Mouse (Mus musculus) testis, adult 2 months (tissue): ENCODE data around the gene Znfx1.

ENCODE experiments used
- CTCF ChIP-seq: fragments of 200-500 bp; IDR thresholded peaks from 2 replicates; pipeline ENCODE4 v1.5.1; 2012; ENCODE audit warnings: low read depth, mild to moderate bottlenecking, inconsistent platforms, low read length, moderate library complexity; ENCODE audit not compliant: control insufficient read depth, insufficient read depth, insufficient replicate concordance
- POLR2A ChIP-seq: fragments of 200-500 bp; IDR thresholded peaks from 2 replicates; pipeline ENCODE4 v1.6.1; 2012; ENCODE audit warnings: low read depth, mild to moderate bottlenecking, inconsistent platforms, low read length, moderate library complexity; ENCODE audit not compliant: control insufficient read depth

DNA sequence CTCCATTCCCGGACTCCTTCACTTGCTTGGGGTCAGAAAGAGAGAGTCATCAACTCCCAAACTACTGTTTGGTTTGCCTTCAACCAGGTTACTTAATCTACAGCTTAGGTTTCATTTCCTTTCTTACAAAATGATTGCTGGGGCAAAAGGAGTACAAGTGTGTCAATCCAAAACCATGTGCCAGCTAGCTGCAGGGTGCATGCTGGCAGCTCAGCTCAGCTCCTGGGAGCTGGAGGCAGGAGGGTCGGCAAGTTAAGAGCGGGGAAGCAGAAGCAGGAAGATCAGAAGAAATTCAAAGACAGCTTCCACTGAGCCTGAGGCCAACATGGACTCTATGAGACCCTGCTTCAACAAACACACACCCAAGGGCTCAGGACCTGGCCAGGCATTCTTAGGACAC, 2.5 kb downstream of the Znfx1 start:
- no peak for TF ChIP-seq POLR2A
- TF ChIP-seq CTCF: no peak
